Mouse (Mus musculus): ENCODE data around the gene Lcp2.
"Not testable (repeated sequence)": the region's sequence is repeated elsewhere in the genome, so short reads cannot be mapped to it uniquely, and the experiment has no call there.

Gene Lcp2

DNA sequence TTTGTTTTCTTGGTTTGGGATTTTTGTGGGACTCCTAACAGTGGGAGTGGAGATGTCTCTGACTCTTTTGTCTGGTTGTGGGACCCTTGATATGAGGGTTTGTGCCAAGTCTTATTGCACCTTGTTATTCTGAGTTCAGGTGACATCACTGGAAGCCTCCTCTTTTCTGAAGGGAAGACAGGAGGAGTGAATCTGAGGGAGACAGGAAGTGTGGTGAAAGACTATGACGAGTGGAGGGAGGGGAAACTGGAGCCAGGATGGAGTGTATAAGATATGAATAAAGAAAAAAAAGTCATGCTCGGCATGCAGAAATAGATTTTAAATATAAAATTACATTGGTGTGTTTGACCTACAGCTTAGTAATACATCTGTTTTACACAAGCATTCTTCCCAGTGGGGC is 37.9 kb downstream of the Lcp2 start:
- DNase-seq (ENCODE audit: inconsistent age in 2 of 2, low spot score in 1 of 2): no peak

DNA sequence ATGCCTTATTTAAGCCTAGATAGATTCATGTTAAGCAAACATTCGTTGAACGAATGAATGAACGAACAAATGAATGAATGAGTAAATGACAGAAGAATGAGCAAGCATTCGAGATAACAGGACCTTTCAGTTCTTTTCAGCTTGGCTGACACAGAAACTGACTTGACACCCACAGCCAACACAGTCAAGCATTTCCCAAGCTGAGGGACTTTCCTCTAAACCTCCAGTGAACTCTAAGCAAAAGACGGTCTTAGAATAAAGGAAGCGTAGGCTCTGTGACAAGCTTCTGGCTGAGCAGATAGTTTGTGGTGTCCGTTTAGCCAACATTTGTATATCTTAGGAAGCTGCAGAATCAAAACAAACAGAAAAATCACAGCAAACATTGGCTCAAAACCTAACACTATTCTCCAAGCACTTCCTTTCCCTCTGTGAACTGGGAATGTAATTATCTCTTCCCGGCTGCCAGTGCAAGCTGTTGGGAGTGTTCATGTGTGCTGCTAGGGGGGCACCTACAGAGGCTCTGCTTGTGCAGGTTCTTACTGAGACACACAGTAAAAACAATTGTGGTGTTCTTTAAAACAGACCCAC is 39.5 kb downstream of the Lcp2 start:
- DNase-seq (ENCODE audit: inconsistent age in 2 of 2, low spot score in 1 of 2): no peak

DNA sequence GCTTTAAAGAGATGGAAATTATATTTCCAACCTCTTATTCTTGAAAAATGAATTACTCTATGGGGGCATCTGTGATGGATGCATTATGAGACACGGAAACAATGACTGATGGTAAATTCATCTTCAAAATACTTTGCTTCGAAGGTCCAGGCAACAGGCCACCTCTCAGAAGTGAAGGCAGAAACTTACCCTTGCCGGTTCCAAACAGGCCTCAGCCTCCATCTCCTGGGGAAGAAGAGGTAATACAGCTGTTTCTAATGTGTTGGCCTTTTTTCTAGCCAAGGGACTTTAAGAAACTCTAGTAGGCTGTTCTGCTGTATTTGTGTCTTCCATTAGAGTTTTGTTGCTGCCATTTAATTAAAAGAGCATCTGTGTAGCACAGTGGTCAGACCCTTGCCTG is 40.3 kb downstream of the Lcp2 start:
- no peak for DNase-seq (ENCODE audit: inconsistent age in 2 of 2, low spot score in 1 of 2)

GRCm38 (mm10) chr11:34098422-34098821 is 51.7 kb downstream of the Lcp2 start, which contains the start of gene 4930469K13Rik:
TSS of gene 4930469K13Rik (minus strand) at chr11:34098554.
- no peak for DNase-seq (ENCODE audit: inconsistent age in 2 of 2, low spot score in 1 of 2)

DNA sequence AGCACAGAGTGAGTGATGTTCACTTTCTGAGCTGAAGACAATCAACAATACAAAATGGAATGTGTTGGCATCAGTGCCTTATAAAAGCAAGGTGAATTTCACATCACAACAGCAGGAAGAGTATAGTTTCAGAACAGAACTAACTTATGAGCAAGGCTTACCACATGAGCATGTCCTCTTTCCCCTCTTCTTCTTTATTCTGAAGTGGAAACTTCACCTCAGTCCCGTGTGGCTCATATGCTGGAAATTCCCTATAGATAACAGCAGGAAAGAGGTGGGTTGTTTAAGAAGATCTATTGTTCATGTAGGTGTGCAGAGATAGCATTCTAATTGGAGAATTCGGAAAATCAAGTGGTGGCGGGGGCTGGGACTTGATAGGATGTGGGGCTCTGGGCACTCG is 55.1 kb downstream of the Lcp2 start:
- DNase-seq (ENCODE audit: inconsistent age in 2 of 2, low spot score in 1 of 2): no peak

DNA sequence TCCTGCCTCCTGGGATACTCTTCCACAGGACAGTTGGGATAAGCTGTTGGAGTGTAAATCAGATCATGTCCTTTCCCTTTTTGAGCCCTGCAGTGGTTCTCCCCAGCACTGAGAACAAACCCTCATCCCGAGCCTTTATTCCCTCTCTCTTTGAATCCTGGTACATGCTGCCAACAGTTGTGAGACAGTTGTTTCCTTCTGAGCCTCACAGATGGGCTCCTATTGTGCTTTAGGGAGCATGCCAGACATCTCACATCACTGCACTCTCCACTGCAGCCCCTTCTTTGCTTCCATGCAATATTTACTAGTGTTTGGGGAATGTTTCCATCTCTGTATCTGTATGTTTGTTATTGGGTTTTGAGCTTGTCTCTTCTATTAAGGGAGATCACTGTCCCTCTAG is 58.2 kb downstream of the Lcp2 start:
- no peak for DNase-seq (ENCODE audit: inconsistent age in 2 of 2, low spot score in 1 of 2)

DNA sequence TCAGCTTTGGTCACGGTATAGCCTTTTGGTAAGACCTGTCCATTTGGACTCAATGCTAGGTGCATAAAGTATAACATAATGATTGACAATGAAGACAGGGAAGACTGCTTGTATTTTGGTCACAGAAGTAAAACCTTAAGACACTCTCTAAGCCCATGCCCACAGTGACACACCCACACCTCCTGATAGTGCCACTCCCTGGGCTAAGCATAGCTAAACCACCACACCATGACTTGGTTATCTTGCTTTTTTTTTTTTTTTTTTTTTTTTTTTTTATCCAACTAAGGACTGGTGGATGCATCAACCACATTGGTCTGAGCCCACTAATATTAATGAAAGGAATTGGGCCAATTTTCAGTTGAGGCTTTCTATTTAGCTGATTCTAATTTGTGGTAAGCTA is 62.5 kb downstream of the Lcp2 start:
- DNase-seq (ENCODE audit: inconsistent age in 2 of 2, low spot score in 1 of 2): no peak

DNA sequence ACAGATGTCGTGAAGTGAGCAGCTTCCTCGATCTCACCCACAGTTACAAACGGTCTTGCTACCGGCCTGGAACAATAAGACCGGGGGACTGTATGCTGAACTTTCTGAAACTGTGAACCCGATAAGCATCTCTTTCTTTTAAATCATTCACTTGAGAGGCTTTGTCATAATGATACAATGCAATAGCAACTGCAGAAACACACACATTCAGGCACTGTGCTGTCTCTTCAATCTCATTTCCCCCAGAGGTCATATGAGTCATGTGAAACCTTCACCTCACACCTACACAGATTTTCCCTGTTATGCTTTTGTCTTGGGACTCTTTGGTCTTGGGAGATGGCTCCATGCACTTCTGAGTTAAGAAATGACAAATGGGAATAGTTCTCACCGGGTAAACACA is 65.2 kb downstream of the Lcp2 start:
- DNase-seq (ENCODE audit: inconsistent age in 2 of 2, low spot score in 1 of 2): no peak

GRCm38 (mm10) chr11:34112781-34113380 is 66.2 kb downstream of the Lcp2 start:
- DNase-seq (ENCODE audit: inconsistent age in 2 of 2, low spot score in 1 of 2): no peak

DNA sequence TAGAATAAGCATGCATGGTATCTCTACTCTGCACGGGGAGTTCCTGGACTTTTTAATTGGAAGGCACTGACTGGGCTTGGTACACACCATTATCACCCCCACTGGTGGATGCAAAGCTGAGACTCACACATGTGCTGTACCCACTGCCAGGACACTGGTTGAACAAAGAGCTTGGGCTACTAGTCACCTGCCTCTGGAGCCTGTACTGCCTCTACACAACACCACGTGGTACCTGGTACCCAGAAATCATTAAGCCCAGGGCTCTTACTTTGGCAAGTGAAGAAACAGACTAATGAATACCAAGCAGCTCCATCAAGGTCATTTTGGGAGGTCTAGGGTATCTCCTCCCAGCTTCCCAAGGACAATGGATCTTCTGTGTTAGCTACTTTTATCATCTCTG is 67.0 kb downstream of the Lcp2 start:
- no peak for DNase-seq (ENCODE audit: inconsistent age in 2 of 2, low spot score in 1 of 2)

GRCm38 (mm10) chr11:34116572-34117135 is 69.9 kb downstream of the Lcp2 start:
- peak in 1 of 2 experiments; percentile 20 for DNase-seq (ENCODE audit: inconsistent age in 2 of 2, low spot score in 1 of 2)

DNA sequence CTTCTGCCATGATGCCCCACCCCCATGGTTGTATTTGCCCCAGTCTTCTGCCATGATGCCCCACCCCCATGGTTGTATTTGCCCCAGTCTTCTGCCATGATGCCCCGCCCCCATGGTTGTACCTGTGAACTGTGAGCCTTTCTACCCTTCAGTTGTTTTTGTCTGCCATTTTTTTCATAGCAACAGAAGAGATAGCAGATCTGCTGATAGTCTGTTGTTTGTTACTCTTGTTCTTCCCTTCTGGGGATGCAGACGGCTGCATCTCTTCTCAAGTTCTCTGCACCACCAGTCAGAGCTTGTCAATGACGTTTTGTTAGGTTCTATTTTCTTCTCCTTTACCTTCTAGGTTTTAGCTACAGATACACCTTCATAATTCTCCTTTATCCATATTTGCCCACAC is 70.9 kb downstream of the Lcp2 start:
- no peak for DNase-seq (ENCODE audit: inconsistent age in 2 of 2, low spot score in 1 of 2)

- no peak for DNase-seq (ENCODE audit: inconsistent age in 2 of 2, low spot score in 1 of 2)
Observed at GRCm38 (mm10) chr11:34118319-34118718, 71.6 kb downstream of the Lcp2 start.

- peak in 1 of 2 experiments; percentile 37 for DNase-seq (ENCODE audit: inconsistent age in 2 of 2, low spot score in 1 of 2)
Observed at GRCm38 (mm10) chr11:34123147-34123546, 76.4 kb downstream of the Lcp2 start.

- DNase-seq (ENCODE audit: inconsistent age in 2 of 2, low spot score in 1 of 2): no peak
Observed at GRCm38 (mm10) chr11:34124852-34125251, 78.1 kb downstream of the Lcp2 start.

DNA sequence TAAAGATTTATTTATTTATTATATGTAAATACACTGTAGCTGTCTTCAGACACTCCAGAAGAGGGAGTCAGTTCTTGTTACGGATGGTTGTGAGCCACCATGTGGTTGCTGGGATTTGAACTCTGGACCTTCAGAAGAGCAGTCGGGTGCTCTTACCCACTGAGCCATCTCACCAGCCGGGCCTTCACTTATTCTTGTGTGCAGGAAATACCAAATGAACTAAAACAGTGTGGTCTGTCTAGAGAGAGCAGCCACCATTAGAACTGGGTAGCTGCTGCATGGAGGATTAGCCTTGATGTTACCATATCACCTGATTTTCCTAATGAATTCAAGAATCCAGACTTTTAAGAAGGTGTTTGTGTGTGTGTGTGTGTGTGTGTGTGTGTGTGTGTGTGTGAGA is 79.0 kb downstream of the Lcp2 start:
- not testable (repeated sequence) for DNase-seq (ENCODE audit: inconsistent age in 2 of 2, low spot score in 1 of 2)

DNA sequence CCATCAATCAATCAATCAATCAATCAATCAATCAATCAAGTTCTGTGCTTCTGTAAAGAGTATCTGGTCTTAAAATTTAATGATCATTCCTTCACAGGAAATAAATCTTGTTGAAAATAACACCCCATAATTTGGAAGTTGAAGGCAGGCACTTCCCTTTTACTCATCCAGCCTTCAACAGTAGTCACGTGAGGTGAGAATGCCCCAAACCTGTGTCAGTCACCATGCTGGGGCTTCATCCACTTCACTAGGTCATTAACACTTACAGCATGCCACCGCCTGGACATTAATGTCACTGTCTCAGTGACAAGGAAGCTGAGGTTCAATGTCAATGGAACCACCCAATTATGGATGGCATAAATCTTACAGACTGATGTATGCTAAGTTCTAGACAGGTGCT is 81.7 kb downstream of the Lcp2 start:
- no peak for DNase-seq (ENCODE audit: inconsistent age in 2 of 2, low spot score in 1 of 2)

GRCm38 (mm10) chr11:34139296-34139695 is 92.6 kb downstream of the Lcp2 start:
- DNase-seq (ENCODE audit: inconsistent age in 2 of 2, low spot score in 1 of 2): no peak
